Mouse (Mus musculus): ENCODE data around the gene Polr2f. TPM values are rescaled to one million over a fixed set of nuclear protein-coding genes. Genes with fewer than 3 reads are reported as not detected.
A peak's percentile ranks its signal among the peaks of the same experiment; 100 is the strongest.

The Polr2f gene
- polyA plus RNA-seq, 1 experiment: 166 TPM

DNA sequence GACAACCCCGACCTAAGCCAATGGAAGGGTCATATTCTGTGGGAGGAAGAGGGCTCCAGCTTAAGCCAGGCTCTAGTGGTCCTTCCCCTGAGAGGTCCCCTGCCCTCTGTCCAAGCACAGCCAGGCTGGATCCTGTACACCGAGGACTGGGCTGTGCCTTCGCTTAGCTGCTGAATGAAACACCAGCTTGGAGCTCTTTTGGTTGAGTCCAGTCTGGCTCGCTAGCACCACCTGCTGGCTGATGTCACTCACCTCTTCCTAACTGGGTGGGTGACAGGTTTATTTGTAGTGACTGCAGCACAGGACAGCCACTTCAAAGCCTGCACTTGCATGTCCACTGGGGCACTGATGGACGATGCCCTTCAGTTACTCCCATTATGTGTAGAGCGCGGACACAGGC is 7.7 kb downstream of the Polr2f start:
- Histone ChIP-seq H3K27me3 (ENCODE audit: control insufficient read depth, insufficient read depth, low read length, poor library complexity, severe bottlenecking) (no peaks in the 10 kb centered on the region), H3K9ac (ENCODE audit: low read depth, poor library complexity, severe bottlenecking) (no peak overlapping the region), H3K36me3 (ENCODE audit: control insufficient read depth, insufficient read depth, low read length, poor library complexity, severe bottlenecking) (peaks cover 56% of the 10 kb centered on the region), H3K27ac (ENCODE audit: insufficient read depth, low read length) (no peak overlapping the region), H3K9me3 (replicated peaks; ENCODE audit: control insufficient read depth, insufficient read depth, low read length, poor library complexity, severe bottlenecking) (no peaks in the 10 kb centered on the region), H3K4me3 (ENCODE audit: low read depth, low read length) (no peak overlapping the region), H3K4me1 (ENCODE audit: control insufficient read depth, insufficient read depth, low read length) (peaks cover 2% of the 10 kb centered on the region)
- TF ChIP-seq EP300 (IDR thresholded peaks at IDR 0.05; ENCODE audit: insufficient read depth, low read depth, low read length) (no peak), CTCF (IDR thresholded peaks at IDR 0.05; ENCODE audit: low read depth, low read length) (peak; percentile 93)

DNA sequence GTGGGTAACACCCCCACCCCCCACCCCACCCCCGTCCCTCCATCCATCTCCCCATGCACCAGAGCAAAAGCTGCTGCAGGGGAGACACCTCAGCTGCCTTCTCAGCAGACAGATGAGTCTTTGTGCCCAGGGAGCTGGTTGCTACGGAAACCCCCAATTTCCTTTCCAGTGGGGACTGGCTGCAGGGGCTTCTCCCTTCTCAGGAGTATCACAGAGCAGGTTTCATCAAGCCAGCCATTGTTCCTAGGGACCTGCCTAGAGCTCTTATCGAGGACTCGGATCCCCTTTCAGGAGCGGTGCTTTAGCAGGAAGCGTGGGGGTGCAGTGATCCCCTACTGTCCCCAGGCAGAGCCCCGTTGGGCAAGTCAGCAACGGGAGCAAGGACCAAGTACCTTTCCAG is 11.1 kb downstream of the Polr2f start:
- Histone ChIP-seq H3K27ac (ENCODE audit: insufficient read depth, low read length) (no peak overlapping the region), H3K4me3 (ENCODE audit: low read depth, low read length) (no peak overlapping the region), H3K36me3 (ENCODE audit: control insufficient read depth, insufficient read depth, low read length, poor library complexity, severe bottlenecking) (peaks cover 33% of the 10 kb centered on the region), H3K9me3 (replicated peaks; ENCODE audit: control insufficient read depth, insufficient read depth, low read length, poor library complexity, severe bottlenecking) (no peaks in the 10 kb centered on the region), H3K4me1 (ENCODE audit: control insufficient read depth, insufficient read depth, low read length) (no peaks in the 10 kb centered on the region), H3K27me3 (ENCODE audit: control insufficient read depth, insufficient read depth, low read length, poor library complexity, severe bottlenecking) (no peaks in the 10 kb centered on the region), H3K9ac (ENCODE audit: low read depth, poor library complexity, severe bottlenecking) (no peak overlapping the region)
- no peak for TF ChIP-seq EP300 (IDR thresholded peaks at IDR 0.05; ENCODE audit: insufficient read depth, low read depth, low read length)

DNA sequence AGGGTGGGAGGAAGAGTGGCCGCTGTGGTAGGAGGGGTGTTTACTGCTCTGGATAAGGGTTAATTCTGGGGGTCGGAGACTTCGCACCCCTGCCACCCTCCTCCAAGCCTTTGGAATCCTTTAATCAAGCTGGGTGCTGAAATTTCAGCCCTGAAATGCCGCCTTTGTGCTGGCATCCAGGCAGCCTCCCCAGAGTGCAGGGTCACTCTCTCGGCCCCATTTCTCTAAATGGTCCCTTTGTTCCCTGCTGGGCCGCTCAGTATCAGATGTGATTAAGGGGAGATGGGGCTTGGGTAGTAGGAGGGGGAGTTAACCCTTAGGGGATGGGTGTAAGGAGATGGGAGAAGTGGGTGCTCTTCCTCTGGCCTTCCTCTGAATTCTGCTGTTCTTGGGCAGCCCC is 11.9 kb downstream of the Polr2f start:
- Histone ChIP-seq H3K9ac (ENCODE audit: low read depth, poor library complexity, severe bottlenecking) (no peak overlapping the region), H3K27ac (ENCODE audit: insufficient read depth, low read length) (no peak overlapping the region), H3K27me3 (ENCODE audit: control insufficient read depth, insufficient read depth, low read length, poor library complexity, severe bottlenecking) (no peaks in the 10 kb centered on the region), H3K4me1 (ENCODE audit: control insufficient read depth, insufficient read depth, low read length) (no peaks in the 10 kb centered on the region), H3K4me3 (ENCODE audit: low read depth, low read length) (no peak overlapping the region), H3K36me3 (ENCODE audit: control insufficient read depth, insufficient read depth, low read length, poor library complexity, severe bottlenecking) (peaks cover 26% of the 10 kb centered on the region), H3K9me3 (replicated peaks; ENCODE audit: control insufficient read depth, insufficient read depth, low read length, poor library complexity, severe bottlenecking) (no peaks in the 10 kb centered on the region)
- TF ChIP-seq EP300 (IDR thresholded peaks at IDR 0.05; ENCODE audit: insufficient read depth, low read depth, low read length) (no peak), CTCF (IDR thresholded peaks at IDR 0.05; ENCODE audit: low read depth, low read length) (no peak), POLR2A (IDR thresholded peaks at IDR 0.05; ENCODE audit: insufficient read depth, low read length) (no peak)

DNA sequence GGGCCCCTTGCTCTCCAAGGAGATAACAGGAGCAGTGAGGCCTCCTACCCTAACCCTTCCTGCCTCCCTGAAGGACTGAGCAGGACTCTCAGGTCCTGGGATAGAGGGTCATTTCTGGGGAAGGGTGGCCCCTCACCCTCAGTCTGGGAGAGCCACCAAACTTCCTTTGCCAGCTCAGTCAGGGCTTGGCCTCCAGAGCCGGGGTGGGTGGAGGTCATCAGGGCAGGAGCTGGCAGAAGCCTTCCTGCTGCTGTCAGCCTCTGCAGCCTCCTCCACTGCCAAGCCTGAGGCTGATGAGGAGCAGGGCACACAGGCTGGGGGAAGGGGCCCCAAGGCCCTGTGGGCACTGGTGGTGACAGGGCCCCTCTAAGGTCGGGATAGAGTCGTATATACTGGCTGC is 14.8 kb downstream of the Polr2f start:
- Histone ChIP-seq H3K4me1 (ENCODE audit: control insufficient read depth, insufficient read depth, low read length) (no peaks in the 10 kb centered on the region), H3K9me3 (replicated peaks; ENCODE audit: control insufficient read depth, insufficient read depth, low read length, poor library complexity, severe bottlenecking) (no peaks in the 10 kb centered on the region), H3K4me3 (ENCODE audit: low read depth, low read length) (no peak overlapping the region), H3K36me3 (ENCODE audit: control insufficient read depth, insufficient read depth, low read length, poor library complexity, severe bottlenecking) (peaks cover 11% of the 10 kb centered on the region), H3K27me3 (ENCODE audit: control insufficient read depth, insufficient read depth, low read length, poor library complexity, severe bottlenecking) (no peaks in the 10 kb centered on the region), H3K27ac (ENCODE audit: insufficient read depth, low read length) (no peak overlapping the region), H3K9ac (ENCODE audit: low read depth, poor library complexity, severe bottlenecking) (no peak overlapping the region)
- TF ChIP-seq CTCF (IDR thresholded peaks at IDR 0.05; ENCODE audit: low read depth, low read length) (no peak), EP300 (IDR thresholded peaks at IDR 0.05; ENCODE audit: insufficient read depth, low read depth, low read length) (no peak), POLR2A (IDR thresholded peaks at IDR 0.05; ENCODE audit: insufficient read depth, low read length) (no peak)

DNA sequence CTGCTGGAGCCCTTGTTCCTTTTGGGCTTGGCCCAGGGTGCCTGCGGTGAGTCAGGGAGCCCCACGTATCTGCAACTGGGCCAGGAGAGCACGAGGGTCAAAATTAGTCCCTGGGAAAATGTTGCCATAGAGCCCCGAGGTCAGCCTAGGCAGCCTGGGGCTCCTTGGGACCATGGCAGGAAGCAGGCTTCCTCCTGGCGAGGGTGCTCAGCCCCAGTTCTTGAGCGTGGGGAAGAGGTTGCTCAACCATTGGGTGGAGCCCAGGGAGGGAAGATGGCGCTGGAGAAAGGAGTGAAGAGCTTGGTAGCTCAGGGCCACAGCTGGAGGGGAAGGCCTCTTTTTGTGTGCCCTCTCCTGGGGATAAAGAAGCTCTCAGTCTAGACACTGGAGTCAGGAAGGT is 21.5 kb downstream of the Polr2f start:
- no peak overlapping the region for H3K4me3 ChIP-seq (ENCODE audit: low read depth, low read length)
- no peaks in the 10 kb centered on the region for H3K27me3 ChIP-seq (ENCODE audit: control insufficient read depth, insufficient read depth, low read length, poor library complexity, severe bottlenecking)
- no peak for TF ChIP-seq POLR2A (IDR thresholded peaks at IDR 0.05; ENCODE audit: insufficient read depth, low read length)
- no peak for TF ChIP-seq CTCF (IDR thresholded peaks at IDR 0.05; ENCODE audit: low read depth, low read length)
- no peak for TF ChIP-seq EP300 (IDR thresholded peaks at IDR 0.05; ENCODE audit: insufficient read depth, low read depth, low read length)
- no peaks in the 10 kb centered on the region for H3K4me1 ChIP-seq (ENCODE audit: control insufficient read depth, insufficient read depth, low read length)
- H3K36me3 ChIP-seq (ENCODE audit: control insufficient read depth, insufficient read depth, low read length, poor library complexity, severe bottlenecking): no peaks in the 10 kb centered on the region
- H3K27ac ChIP-seq (ENCODE audit: insufficient read depth, low read length): no peak overlapping the region
- no peaks in the 10 kb centered on the region for H3K9me3 ChIP-seq (replicated peaks; ENCODE audit: control insufficient read depth, insufficient read depth, low read length, poor library complexity, severe bottlenecking)
- H3K9ac ChIP-seq (ENCODE audit: low read depth, poor library complexity, severe bottlenecking): no peak overlapping the region

DNA sequence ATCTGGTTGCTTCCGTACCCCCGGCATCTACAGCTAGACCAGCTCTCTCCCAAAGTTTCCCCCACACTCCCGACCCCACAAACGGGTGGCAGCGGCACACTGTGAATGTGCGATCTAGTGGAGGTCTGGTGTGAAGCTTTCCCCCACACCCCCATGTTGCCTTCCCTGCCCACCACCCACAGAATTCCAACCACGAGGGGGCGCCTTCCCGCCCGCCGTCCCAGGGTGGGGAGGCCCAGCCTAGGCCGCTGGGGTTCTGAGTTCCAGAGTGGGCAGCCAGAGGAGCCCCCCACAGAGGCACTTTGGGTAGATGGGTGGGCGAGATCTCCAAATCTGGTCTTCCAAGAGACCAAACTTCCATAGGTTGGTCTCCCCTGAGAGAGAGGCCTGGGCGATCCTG is 22.0 kb downstream of the Polr2f start:
- no peaks in the 10 kb centered on the region for H3K9me3 ChIP-seq (replicated peaks; ENCODE audit: control insufficient read depth, insufficient read depth, low read length, poor library complexity, severe bottlenecking)
- no peaks in the 10 kb centered on the region for H3K27me3 ChIP-seq (ENCODE audit: control insufficient read depth, insufficient read depth, low read length, poor library complexity, severe bottlenecking)
- H3K9ac ChIP-seq (ENCODE audit: low read depth, poor library complexity, severe bottlenecking): no peak overlapping the region
- H3K36me3 ChIP-seq (ENCODE audit: control insufficient read depth, insufficient read depth, low read length, poor library complexity, severe bottlenecking): no peaks in the 10 kb centered on the region
- H3K4me3 ChIP-seq (ENCODE audit: low read depth, low read length): no peak overlapping the region
- H3K27ac ChIP-seq (ENCODE audit: insufficient read depth, low read length): no peak overlapping the region
- no peaks in the 10 kb centered on the region for H3K4me1 ChIP-seq (ENCODE audit: control insufficient read depth, insufficient read depth, low read length)
- TF ChIP-seq CTCF (IDR thresholded peaks at IDR 0.05; ENCODE audit: low read depth, low read length) (peak; percentile 61), POLR2A (IDR thresholded peaks at IDR 0.05; ENCODE audit: insufficient read depth, low read length) (no peak)
